Mouse (Mus musculus): ENCODE measurements around the gene Mrpl10. TPM values are rescaled to one million over a fixed set of nuclear protein-coding genes. Genes with fewer than 3 reads are reported as not detected.

Mrpl10 gene
- polyA plus RNA-seq, 1 experiment from 2014 or later, result 66.9 TPM

DNA sequence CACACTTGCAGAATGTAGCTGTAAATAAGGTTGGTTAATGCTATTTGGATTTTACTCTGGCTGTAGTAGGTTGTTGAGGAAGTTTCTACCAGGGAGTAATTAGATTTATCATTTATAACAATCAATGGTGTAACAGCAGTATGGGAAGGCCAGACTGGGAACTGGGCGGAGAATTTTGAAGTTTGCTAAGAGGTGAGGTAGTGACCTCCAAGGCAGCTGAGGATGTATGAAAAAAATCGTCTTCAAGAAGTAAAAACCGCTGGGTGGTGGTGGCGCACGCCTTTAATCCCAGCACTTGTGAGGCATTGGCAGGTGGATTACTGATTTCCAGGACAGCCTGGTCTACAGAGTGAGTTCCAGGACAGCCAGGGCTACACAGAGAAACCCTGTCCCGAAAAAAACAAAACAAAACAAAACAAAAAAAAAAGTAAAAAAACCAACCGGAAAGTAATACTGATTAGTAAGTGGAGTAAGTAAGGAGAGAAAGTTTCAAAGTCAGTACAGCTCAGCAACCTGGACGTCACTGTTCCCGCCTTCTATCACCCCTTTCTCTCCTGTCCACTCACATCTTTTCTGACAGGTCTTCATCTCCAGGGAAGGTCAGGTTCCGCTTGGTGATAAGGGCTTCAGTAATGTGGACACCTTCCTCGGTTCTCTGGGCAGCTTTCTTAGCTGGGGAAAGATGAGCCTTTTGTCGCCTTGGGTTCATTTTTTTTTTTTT, 899 bp upstream of the Mrpl10 start:
- Histone ChIP-seq H3K9ac (ENCODE audit: low read depth, low read length) (peak overlapping the region; percentile 65), H3K4me2 (ENCODE audit: low read length) (peak overlapping the region; percentile 82), H3K9me3 (ENCODE audit: control insufficient read depth, low read length) (no peaks in the 10 kb centered on the region), H3K4me3 (ENCODE audit: low read length) (peak overlapping the region; percentile 82), H3K27ac (ENCODE audit: low read depth, low read length) (no peak overlapping the region), H3K36me3 (ENCODE audit: control insufficient read depth, insufficient read depth, low read length) (peaks cover 5% of the 10 kb centered on the region), H3K4me1 (ENCODE audit: control insufficient read depth, insufficient read depth, low read depth, low read length) (peaks cover 9% of the 10 kb centered on the region), H3K27me3 (replicated peaks; ENCODE audit: control insufficient read depth, insufficient read depth, low read length) (no peaks in the 10 kb centered on the region)
- ATAC-seq, result no peak
- 51% methylated on average over 12 of the region's 12 CpGs for WGBS

DNA sequence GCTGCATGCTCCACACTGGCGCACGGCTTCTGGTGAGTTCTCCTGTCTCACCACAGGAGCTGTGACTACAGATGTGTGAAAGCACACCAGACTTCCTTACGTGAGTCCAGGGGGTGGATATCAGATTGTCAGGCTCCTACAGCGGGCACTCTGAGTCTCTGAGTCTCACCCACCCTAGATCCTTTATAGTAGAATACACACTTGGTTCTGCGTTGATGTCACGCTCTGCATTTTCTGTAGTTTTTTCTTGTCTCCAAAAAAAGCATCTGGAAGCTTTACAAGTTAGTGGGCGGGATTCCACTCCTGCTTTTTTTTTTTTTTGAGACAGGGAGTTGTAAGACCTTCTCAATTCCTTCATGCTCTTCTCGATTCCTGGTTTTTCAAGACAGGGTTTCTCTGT, 3.5 kb downstream of the Mrpl10 start:
- H3K36me3 ChIP-seq (ENCODE audit: control insufficient read depth, insufficient read depth, low read length), result peaks cover 8% of the 10 kb centered on the region
- no peaks in the 10 kb centered on the region for H3K27me3 ChIP-seq (replicated peaks; ENCODE audit: control insufficient read depth, insufficient read depth, low read length)
- H3K4me3 ChIP-seq (ENCODE audit: low read length), result no peak overlapping the region
- H3K4me2 ChIP-seq (ENCODE audit: low read length), result no peak overlapping the region
- H3K27ac ChIP-seq (ENCODE audit: low read depth, low read length), result no peak overlapping the region
- peaks cover 9% of the 10 kb centered on the region for H3K4me1 ChIP-seq (ENCODE audit: control insufficient read depth, insufficient read depth, low read depth, low read length)
- ATAC-seq, result no peak
- WGBS, result 97% methylated on average over 8 of the region's 8 CpGs
- H3K9ac ChIP-seq (ENCODE audit: low read depth, low read length), result no peak overlapping the region
- no peaks in the 10 kb centered on the region for H3K9me3 ChIP-seq (ENCODE audit: control insufficient read depth, low read length)

DNA sequence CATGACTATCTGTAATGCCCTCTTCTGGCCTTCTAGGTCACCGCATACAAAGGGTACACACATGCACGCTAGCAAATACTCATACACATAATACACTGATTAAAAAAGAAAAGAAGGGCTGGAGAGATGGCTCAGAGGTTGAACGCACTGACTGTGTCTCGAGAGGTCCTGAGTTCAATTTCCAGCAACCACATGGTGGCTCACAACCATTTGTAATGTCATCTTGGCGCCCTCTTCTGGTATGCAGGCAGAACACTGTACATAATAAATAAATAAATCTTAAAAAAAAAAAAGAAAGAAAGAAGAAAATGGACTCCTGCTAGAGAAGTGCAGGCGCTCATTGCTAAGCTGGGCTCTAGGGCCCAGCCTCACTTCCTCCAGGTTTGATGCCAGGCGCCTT, 4.5 kb downstream of the Mrpl10 start:
- H3K36me3 ChIP-seq (ENCODE audit: control insufficient read depth, insufficient read depth, low read length), result peaks cover 8% of the 10 kb centered on the region
- no peaks in the 10 kb centered on the region for H3K27me3 ChIP-seq (replicated peaks; ENCODE audit: control insufficient read depth, insufficient read depth, low read length)
- no peak overlapping the region for H3K9ac ChIP-seq (ENCODE audit: low read depth, low read length)
- no peak overlapping the region for H3K4me3 ChIP-seq (ENCODE audit: low read length)
- H3K4me1 ChIP-seq (ENCODE audit: control insufficient read depth, insufficient read depth, low read depth, low read length), result peaks cover 13% of the 10 kb centered on the region
- H3K4me2 ChIP-seq (ENCODE audit: low read length), result no peak overlapping the region
- no peak overlapping the region for H3K27ac ChIP-seq (ENCODE audit: low read depth, low read length)
- no peak for ATAC-seq
- no peaks in the 10 kb centered on the region for H3K9me3 ChIP-seq (ENCODE audit: control insufficient read depth, low read length)
- WGBS, result 78% methylated on average over 7 of the region's 7 CpGs

DNA sequence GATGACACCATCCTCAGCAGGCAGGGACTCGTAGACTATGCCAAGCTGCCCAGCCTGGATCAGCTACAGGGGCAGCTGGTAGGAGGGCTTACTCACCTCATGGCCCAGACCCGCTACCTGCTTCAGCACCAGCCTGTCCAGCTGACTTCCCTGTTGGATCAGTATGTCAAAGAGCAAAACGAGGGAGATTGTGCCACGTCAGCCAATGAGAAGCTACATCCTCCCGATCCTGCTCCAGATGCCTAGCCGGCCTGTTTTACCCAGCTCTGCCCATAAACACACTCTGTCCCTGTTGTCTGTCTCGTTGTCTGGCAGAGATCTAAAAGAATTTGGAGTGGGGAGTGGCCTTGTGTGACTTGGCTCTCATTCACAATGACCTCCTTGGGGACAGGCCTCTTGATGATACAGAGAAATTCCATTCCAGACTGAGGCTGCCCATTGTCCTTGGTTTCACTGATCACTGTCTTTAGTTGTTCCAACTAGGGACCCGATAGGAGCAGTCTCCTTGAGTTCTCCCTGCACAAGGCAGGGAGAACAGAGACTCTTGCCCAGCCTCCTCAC, 6.8 kb downstream of the Mrpl10 start:
- ATAC-seq, result no peak

DNA sequence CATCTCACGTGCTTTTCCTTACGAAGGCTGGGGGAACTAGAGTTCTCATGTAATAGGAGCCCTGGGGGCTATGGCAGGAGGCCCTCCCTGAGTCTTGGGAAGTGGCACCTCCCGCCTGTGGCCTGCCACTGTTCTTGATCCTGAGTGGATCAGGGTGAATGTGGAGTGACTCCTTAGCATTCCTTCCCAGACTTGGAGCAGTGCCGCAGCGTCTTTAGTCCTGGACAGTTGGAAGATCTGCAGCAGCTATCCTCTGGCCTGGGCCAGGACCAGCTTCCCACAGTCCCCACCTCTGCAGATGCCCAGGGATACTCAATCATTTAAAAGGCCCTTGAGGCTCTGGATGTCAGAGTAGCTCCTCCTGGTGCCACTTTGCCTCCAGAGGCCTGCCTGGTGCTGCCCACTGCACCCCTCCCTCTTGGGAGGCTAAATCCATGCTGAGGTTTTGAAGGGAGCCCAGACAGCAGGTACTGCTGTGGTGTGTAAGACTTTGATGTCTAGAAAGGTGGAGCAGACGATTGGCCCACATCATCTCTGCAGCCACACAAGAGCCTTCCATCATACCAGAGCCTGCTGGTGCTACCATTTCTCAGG, 8.2 kb downstream of the Mrpl10 start:
- Histone ChIP-seq H3K36me3 (ENCODE audit: control insufficient read depth, insufficient read depth, low read length) (peaks cover 7% of the 10 kb centered on the region), H3K9ac (ENCODE audit: low read depth, low read length) (no peak overlapping the region), H3K4me1 (ENCODE audit: control insufficient read depth, insufficient read depth, low read depth, low read length) (peaks cover 20% of the 10 kb centered on the region), H3K4me3 (ENCODE audit: low read length) (no peak overlapping the region), H3K27ac (ENCODE audit: low read depth, low read length) (no peak overlapping the region), H3K9me3 (ENCODE audit: control insufficient read depth, low read length) (no peaks in the 10 kb centered on the region), H3K4me2 (ENCODE audit: low read length) (no peak overlapping the region), H3K27me3 (replicated peaks; ENCODE audit: control insufficient read depth, insufficient read depth, low read length) (no peaks in the 10 kb centered on the region)
- ATAC-seq, result no peak
- WGBS, result 87% methylated on average over 6 of the region's 6 CpGs

More for the DNA sequence above, 6.8 kb downstream of the Mrpl10 start:
- H3K4me1 ChIP-seq (ENCODE audit: control insufficient read depth, insufficient read depth, low read depth, low read length), result peaks cover 20% of the 10 kb centered on the region
- H3K27me3 ChIP-seq (replicated peaks; ENCODE audit: control insufficient read depth, insufficient read depth, low read length), result no peaks in the 10 kb centered on the region
- no peak overlapping the region for H3K9ac ChIP-seq (ENCODE audit: low read depth, low read length)
- H3K27ac ChIP-seq (ENCODE audit: low read depth, low read length), result no peak overlapping the region
- peaks cover 8% of the 10 kb centered on the region for H3K36me3 ChIP-seq (ENCODE audit: control insufficient read depth, insufficient read depth, low read length)
- H3K9me3 ChIP-seq (ENCODE audit: control insufficient read depth, low read length), result no peaks in the 10 kb centered on the region
- H3K4me2 ChIP-seq (ENCODE audit: low read length), result no peak overlapping the region
- no peak overlapping the region for H3K4me3 ChIP-seq (ENCODE audit: low read length)
- WGBS, result 81% methylated on average over 8 of the region's 8 CpGs

DNA sequence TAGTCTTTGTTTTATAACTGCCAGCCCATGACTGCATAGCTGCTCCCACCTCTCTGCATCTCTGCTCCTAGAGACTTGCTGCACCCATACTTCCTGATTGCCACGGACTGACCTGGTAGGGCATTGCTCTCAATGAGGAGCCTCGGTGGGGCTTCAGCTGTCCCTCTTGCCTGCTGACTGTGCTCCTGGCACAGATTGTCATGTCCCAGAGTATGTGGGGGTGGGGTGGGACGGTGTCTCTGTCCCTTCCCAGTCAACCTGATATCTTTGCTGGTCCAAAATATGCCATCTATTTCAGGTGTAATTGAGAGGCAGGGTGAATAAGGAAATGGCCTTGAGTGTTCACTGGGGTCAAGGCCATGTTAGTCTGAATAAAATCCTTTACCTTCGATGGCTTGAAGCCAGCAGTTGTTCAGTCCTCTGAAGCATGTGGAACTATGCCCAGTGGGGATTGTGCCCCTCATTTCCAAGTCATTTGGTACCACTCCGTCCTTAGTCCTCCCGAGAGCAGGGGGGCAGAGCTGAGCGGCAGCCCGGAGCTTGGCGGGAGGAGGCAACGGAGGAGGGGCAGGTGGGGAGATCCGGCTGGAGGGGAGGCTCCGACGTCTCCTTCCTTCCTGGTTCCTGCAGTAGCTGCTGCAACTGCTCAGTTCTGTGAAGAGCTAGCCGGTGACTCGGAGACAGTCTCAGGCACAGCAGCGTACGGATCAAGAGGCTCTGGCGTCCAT, 9.0 kb downstream of the Mrpl10 start, which contains the start of gene Osbpl7:
Osbpl7 (plus strand) TSS at position 413 of the 728 bp plus-strand sequence.
- Histone ChIP-seq H3K36me3 (ENCODE audit: control insufficient read depth, insufficient read depth, low read length) (peaks cover 12% of the 10 kb centered on the region), H3K4me2 (ENCODE audit: low read length) (peak within 1 kb of the TSS; percentile 82), H3K4me1 (ENCODE audit: control insufficient read depth, insufficient read depth, low read depth, low read length) (peaks cover 20% of the 10 kb centered on the region), H3K4me3 (ENCODE audit: low read length) (peak within 1 kb of the TSS; percentile 71), H3K27me3 (replicated peaks; ENCODE audit: control insufficient read depth, insufficient read depth, low read length) (no peaks in the 10 kb centered on the region), H3K27ac (ENCODE audit: low read depth, low read length) (peak within 1 kb of the TSS; percentile 78), H3K9me3 (ENCODE audit: control insufficient read depth, low read length) (no peaks in the 10 kb centered on the region), H3K9ac (ENCODE audit: low read depth, low read length) (peak within 1 kb of the TSS; percentile 88)
- WGBS, result 5% methylated on average over 18 of the region's 18 CpGs
- ATAC-seq, result peak; percentile 92

DNA sequence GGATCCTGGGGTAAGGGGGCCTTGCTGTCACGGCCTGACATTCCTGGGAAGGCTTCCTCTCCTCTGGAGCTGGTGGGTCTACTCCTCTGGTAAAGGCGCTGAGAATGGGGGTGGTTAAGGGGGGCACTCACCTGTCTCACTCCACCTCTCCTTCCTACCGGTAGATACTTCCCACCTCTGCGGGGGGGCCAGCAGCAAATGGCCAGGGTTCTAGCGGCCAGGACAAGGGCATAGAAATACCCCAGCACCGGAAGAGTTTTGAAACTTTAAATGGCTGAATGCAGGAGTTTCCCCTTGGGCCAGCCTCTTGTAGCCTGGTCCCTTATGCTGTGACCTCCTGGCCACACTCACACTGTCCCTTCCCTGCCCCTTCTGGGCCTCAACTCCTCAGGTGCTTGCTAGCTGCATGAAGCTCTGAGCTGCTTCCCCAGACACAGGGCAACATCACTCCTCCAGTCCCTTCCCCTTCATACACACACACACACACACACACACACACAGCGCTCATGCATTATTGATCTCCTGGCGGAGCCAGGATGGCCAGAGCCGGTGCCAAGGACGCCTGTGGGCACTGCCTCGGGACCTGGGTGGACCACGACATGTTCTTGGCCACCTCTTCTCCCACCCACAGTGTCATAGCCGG, 9.7 kb downstream of the Mrpl10 start:
- H3K36me3 ChIP-seq (ENCODE audit: control insufficient read depth, insufficient read depth, low read length), result peaks cover 18% of the 10 kb centered on the region
- H3K4me3 ChIP-seq (ENCODE audit: low read length), result peak overlapping the region; percentile 71
- ATAC-seq, result peak; percentile 43
- WGBS, result 20% methylated on average over 13 of the region's 13 CpGs
- H3K9ac ChIP-seq (ENCODE audit: low read depth, low read length), result peak overlapping the region; percentile 88
- H3K27me3 ChIP-seq (replicated peaks; ENCODE audit: control insufficient read depth, insufficient read depth, low read length), result no peaks in the 10 kb centered on the region
- H3K4me2 ChIP-seq (ENCODE audit: low read length), result peak overlapping the region; percentile 82
- H3K4me1 ChIP-seq (ENCODE audit: control insufficient read depth, insufficient read depth, low read depth, low read length), result peaks cover 20% of the 10 kb centered on the region
- H3K9me3 ChIP-seq (ENCODE audit: control insufficient read depth, low read length), result no peaks in the 10 kb centered on the region
- peak overlapping the region; percentile 78 for H3K27ac ChIP-seq (ENCODE audit: low read depth, low read length)

DNA sequence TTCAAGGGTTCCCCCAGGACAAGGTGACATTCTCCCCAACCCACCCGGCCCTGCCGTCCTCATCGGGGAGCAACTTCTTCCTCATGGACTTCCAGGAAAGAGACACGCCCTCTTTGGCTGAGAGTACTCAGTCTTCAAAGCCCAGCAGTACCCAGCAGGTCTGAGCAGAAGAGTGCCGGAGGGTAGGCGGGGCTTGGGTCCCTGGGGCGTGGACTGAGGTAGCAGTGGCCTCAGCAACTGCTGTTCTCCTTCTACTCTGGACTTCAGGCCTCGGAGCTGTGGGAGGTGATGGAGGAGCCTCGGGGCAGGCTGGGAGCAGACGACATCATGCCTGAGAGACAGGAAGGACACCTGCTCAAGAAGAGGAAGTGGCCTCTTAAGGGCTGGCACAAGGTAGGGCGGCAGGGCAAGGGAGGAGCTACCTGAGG, 10.9 kb downstream of the Mrpl10 start:
- no peak for ATAC-seq
- Histone ChIP-seq H3K4me1 (ENCODE audit: control insufficient read depth, insufficient read depth, low read depth, low read length) (peaks cover 20% of the 10 kb centered on the region), H3K4me3 (ENCODE audit: low read length) (no peak overlapping the region), H3K27ac (ENCODE audit: low read depth, low read length) (no peak overlapping the region), H3K4me2 (ENCODE audit: low read length) (no peak overlapping the region; the same call in 1 of the 2 replicates), H3K9ac (ENCODE audit: low read depth, low read length) (no peak overlapping the region; the same call in 1 of the 2 replicates), H3K36me3 (ENCODE audit: control insufficient read depth, insufficient read depth, low read length) (peaks cover 22% of the 10 kb centered on the region), H3K9me3 (ENCODE audit: control insufficient read depth, low read length) (no peaks in the 10 kb centered on the region), H3K27me3 (replicated peaks; ENCODE audit: control insufficient read depth, insufficient read depth, low read length) (no peaks in the 10 kb centered on the region)
- 31% methylated on average over 11 of the region's 11 CpGs for WGBS

Data from hindbrain, embryonic 16.5 days (tissue).